Mouse (Mus musculus): ENCODE measurements around the gene Phf23. TPM values are rescaled to one million over a fixed set of nuclear protein-coding genes. Genes with fewer than 3 reads are reported as not detected.
A peak's percentile ranks its signal among the peaks of the same experiment; 100 is the strongest.

The Phf23 gene
- total RNA-seq, 2 experiments from 2014 or later, result 54.6 to 57.1 TPM

Small RNA genes lying within 50 kb of the gene (microRNA-seq; reads per million reads assigned to microRNA genes)
- not detected for gene Gm44349
- 2,620 reads per million, percentile 88 among the genes with 10 or more reads in this experiment for gene Mir324

Other genes starting within 250 kb of the Phf23 start
- gene Polr2a, start 237.1 kb upstream of the Phf23 start, total RNA-seq (2021), result 10 to 100 TPM; 86.4 to 90.3 TPM
- gene Slc35g3, start 233.8 kb upstream of the Phf23 start, total RNA-seq (2021), result not detected
- 10 to 100 TPM; 57.7 to 63.8 TPM for gene Zbtb4, start 229.9 kb upstream of the Phf23 start, total RNA-seq (2021)
- 1 to 10 TPM; 1.1 to 1.8 TPM for gene Chrnb1, start 199.8 kb upstream of the Phf23 start, total RNA-seq (2021)
- 1 to 10 TPM; 3.9 to 8.6 TPM for gene Fgf11, start 193.9 kb upstream of the Phf23 start, total RNA-seq (2021)
- gene Tmem102, start 190.2 kb upstream of the Phf23 start, total RNA-seq (2021), result under 1 TPM; 0.17 to 0.26 TPM
- gene Gm39566, start 180.5 kb upstream of the Phf23 start, total RNA-seq (2021), result not detected
- not detected for gene Spem2, start 177.3 kb upstream of the Phf23 start, total RNA-seq (2021)
- not detected for gene Spem1, start 173.6 kb upstream of the Phf23 start, total RNA-seq (2021)
- 10 to 100 TPM; 14.4 to 22.3 TPM for gene Nlgn2, start 158.0 kb upstream of the Phf23 start, total RNA-seq (2021)
- gene Tmem256, start 157.3 kb upstream of the Phf23 start, total RNA-seq (2021), result 100 to 1,000 TPM; 144 to 166 TPM
- gene Plscr3, start 149.4 kb upstream of the Phf23 start, total RNA-seq (2021), result 10 to 100 TPM; 49.3 to 50.4 TPM
- gene Tnk1, start 137.0 kb upstream of the Phf23 start, total RNA-seq (2021), result not detected
- not detected for gene Tmem95, start 117.8 kb upstream of the Phf23 start, total RNA-seq (2021)
- 1 to 10 TPM; 4.2 to 5.4 TPM for gene Kctd11, start 114.4 kb upstream of the Phf23 start, total RNA-seq (2021)
- gene Acap1, start 100.2 kb upstream of the Phf23 start, total RNA-seq (2021), result under 1 TPM; 0.23 to 0.89 TPM
- gene 2810408A11Rik, start 94.8 kb upstream of the Phf23 start, total RNA-seq (2021), result 1 to 10 TPM in 1 of 2 experiments, under 1 TPM in 1; 0.46 to 1.4 TPM
- gene Neurl4, start 94.7 kb upstream of the Phf23 start, total RNA-seq (2021), result 10 to 100 TPM; 42.5 to 47.5 TPM
- 10 to 100 TPM; 47.1 to 47.6 TPM for gene Gps2, start 81.9 kb upstream of the Phf23 start, total RNA-seq (2021)
- gene Eif5a, start 73.8 kb upstream of the Phf23 start, total RNA-seq (2021), result 100 to 1,000 TPM; 619 to 640 TPM
- gene Ybx2, start 60.0 kb upstream of the Phf23 start, total RNA-seq (2021), result 10 to 100 TPM; 11.5 to 11.8 TPM
- 10 to 100 TPM; 60.2 to 90.0 TPM for gene Slc2a4, start 47.6 kb upstream of the Phf23 start, total RNA-seq (2021)
- 1 to 10 TPM in 1 of 2 experiments, not detected in 1; 1.2 TPM for gene Cldn7, start 31.0 kb upstream of the Phf23 start, total RNA-seq (2021)
- gene Ctdnep1, start 14.6 kb upstream of the Phf23 start, total RNA-seq (2021), result 100 to 1,000 TPM; 112 to 132 TPM
- 10 to 100 TPM; 66.4 to 80.3 TPM for gene Elp5, start 13.3 kb upstream of the Phf23 start, total RNA-seq (2021)
- gene Gabarap, start 4.6 kb upstream of the Phf23 start, total RNA-seq (2021), result 100 to 1,000 TPM; 421 to 450 TPM
- 10 to 100 TPM; 15.6 to 17.4 TPM for gene Dvl2, start 4.8 kb downstream of the Phf23 start, total RNA-seq (2021)
- gene Acadvl, start 19.6 kb downstream of the Phf23 start, total RNA-seq (2021), result 100 to 1,000 TPM; 543 to 557 TPM
- 10 to 100 TPM; 27.4 to 40.4 TPM for gene Dlg4, start 21.2 kb downstream of the Phf23 start, total RNA-seq (2021)
- under 1 TPM in 1 of 2 experiments, not detected in 1; 0.33 TPM for gene Asgr1, start 58.3 kb downstream of the Phf23 start, total RNA-seq (2021)
- gene Asgr2, start 96.9 kb downstream of the Phf23 start, total RNA-seq (2021), result 1 to 10 TPM in 1 of 2 experiments, under 1 TPM in 1; 0.60 to 2.1 TPM
- 1 to 10 TPM; 2.7 to 3.4 TPM for gene Mgl2, start 134.6 kb downstream of the Phf23 start, total RNA-seq (2021)
- 1 to 10 TPM; 2.4 to 6.5 TPM for gene Clec10a, start 160.4 kb downstream of the Phf23 start, total RNA-seq (2021)
- under 1 TPM in 1 of 2 experiments, not detected in 1; 0.23 TPM for gene Slc16a11, start 217.0 kb downstream of the Phf23 start, total RNA-seq (2021)
- 1 to 10 TPM; 2.7 to 3.0 TPM for gene Slc16a13, start 225.3 kb downstream of the Phf23 start, total RNA-seq (2021)
- gene Bcl6b, start 234.0 kb downstream of the Phf23 start, total RNA-seq (2021), result 10 to 100 TPM; 10.7 to 18.9 TPM
- gene 0610010K14Rik, start 242.1 kb downstream of the Phf23 start, total RNA-seq (2021), result 10 to 100 TPM; 38.6 to 61.4 TPM
- 1 to 10 TPM; 4.9 to 7.3 TPM for gene Gm21988, start 244.1 kb downstream of the Phf23 start, total RNA-seq (2021)
- gene Rnasek, start 244.1 kb downstream of the Phf23 start, total RNA-seq (2021), result 100 to 1,000 TPM; 224 to 245 TPM